Mouse (Mus musculus): ENCODE measurements around the gene Olfr1251. TPM values are rescaled to one million over a fixed set of nuclear protein-coding genes. Genes with fewer than 3 reads are reported as not detected.
"Not testable (repeated sequence)": the region's sequence is repeated elsewhere in the genome, so short reads cannot be mapped to it uniquely, and the experiment has no call there.

Olfr1251 gene
- polyA plus RNA-seq (2016; fragmentation: Nextera tagmentation; extraction: Ambion mirVana): not detected in 2 replicates

DNA sequence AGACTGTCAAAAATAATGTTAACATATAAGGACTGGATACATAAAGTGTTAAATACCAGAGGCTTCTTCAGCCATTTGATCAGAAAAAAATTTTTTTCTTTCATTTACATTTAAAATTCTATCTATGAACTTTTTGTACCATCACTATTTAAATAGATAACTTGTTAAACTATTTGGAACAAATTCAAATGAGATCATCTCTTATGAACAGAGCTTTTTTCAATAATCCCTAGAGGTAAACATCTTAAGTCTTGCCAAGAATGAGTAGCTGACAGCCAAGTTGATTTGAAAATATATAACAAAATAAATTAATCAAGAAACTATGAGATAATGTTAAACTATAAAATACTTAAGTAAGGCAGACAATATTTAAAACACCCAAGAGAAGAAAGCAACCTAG, at the start of gene Olfr1251:
Olfr1251 (minus strand) TSS at position 101 of the 400 bp plus-strand sequence.
- H3K27ac ChIP-seq: no peak within 1 kb of the TSS
- no peak for DNase-seq (ENCODE audit: low spot score)
- H3K4me3 ChIP-seq: no peak within 1 kb of the TSS
- no peaks in the 10 kb centered on the region for H3K9me3 ChIP-seq
- H3K36me3 ChIP-seq: no peaks in the 10 kb centered on the region
- no peaks in the 10 kb centered on the region for H3K27me3 ChIP-seq (ENCODE audit: insufficient read depth, poor library complexity, severe bottlenecking)
- H3K4me1 ChIP-seq (replicated peaks): no peaks in the 10 kb centered on the region

- no peak for DNase-seq (ENCODE audit: low spot score)
- no peak overlapping the region for H3K27ac ChIP-seq
- H3K27me3 ChIP-seq (ENCODE audit: insufficient read depth, poor library complexity, severe bottlenecking): no peaks in the 10 kb centered on the region
- no peaks in the 10 kb centered on the region for H3K9me3 ChIP-seq
- no peaks in the 10 kb centered on the region for H3K36me3 ChIP-seq
- H3K4me1 ChIP-seq (replicated peaks): no peaks in the 10 kb centered on the region
- 81% methylated on average over 6 of the region's 6 CpGs for WGBS
- H3K4me3 ChIP-seq: no peak overlapping the region
These were observed 20.2 kb upstream of the Olfr1251 start for GRCm38 (mm10) chr2:89691980-89692379.

GRCm38 (mm10) chr2:89661367-89661766, 10.4 kb downstream of the Olfr1251 start, which contains the start of gene Olfr1250:
TSS of gene Olfr1250 (minus strand) at chr2:89661467.
- Histone ChIP-seq H3K4me1 (replicated peaks) (no peaks in the 10 kb centered on the region), H3K27ac (no peak within 1 kb of the TSS), H3K27me3 (ENCODE audit: insufficient read depth, poor library complexity, severe bottlenecking) (no peaks in the 10 kb centered on the region), H3K9me3 (no peaks in the 10 kb centered on the region), H3K4me3 (no peak within 1 kb of the TSS), H3K36me3 (no peaks in the 10 kb centered on the region)
- no peak for DNase-seq (ENCODE audit: low spot score)

DNA sequence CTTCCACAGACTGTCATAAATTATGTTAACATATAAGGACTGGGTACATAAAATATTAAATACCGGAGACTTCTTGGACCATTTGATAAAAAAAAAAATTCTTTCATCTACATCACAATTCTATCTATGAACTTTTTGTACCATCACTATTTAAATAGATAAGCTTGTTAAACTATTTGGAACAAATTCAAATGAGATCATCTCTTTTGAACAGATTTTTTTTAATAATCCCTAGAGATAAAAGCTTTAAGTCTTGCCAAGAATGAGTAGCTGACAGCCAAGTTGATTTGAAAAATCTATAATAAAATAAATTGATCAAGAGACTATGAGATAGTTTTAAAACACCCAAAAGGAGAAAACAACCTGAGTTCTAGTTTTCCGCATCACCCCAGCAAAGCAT, 36.9 kb downstream of the Olfr1251 start, which contains the start of gene Olfr1249:
Olfr1249 (minus strand) TSS at position 101 of the 400 bp plus-strand sequence.
- Histone ChIP-seq H3K9me3 (no peaks in the 10 kb centered on the region), H3K27me3 (ENCODE audit: insufficient read depth, poor library complexity, severe bottlenecking) (no peaks in the 10 kb centered on the region), H3K36me3 (no peaks in the 10 kb centered on the region), H3K27ac (no peak within 1 kb of the TSS), H3K4me3 (no peak within 1 kb of the TSS), H3K4me1 (replicated peaks) (no peaks in the 10 kb centered on the region)
- no peak for DNase-seq (ENCODE audit: low spot score)
- 97% methylated on average over 2 of the region's 2 CpGs for WGBS

- DNase-seq (ENCODE audit: low spot score); H3K9me3 ChIP-seq; H3K4me3 ChIP-seq; H3K27me3 ChIP-seq (ENCODE audit: insufficient read depth, poor library complexity, severe bottlenecking); H3K27ac ChIP-seq; H3K36me3 ChIP-seq; H3K4me1 ChIP-seq (replicated peaks): not testable (repeated sequence)
- WGBS: 92% methylated on average over 1 of the region's 1 CpGs
These were observed 53.6 kb downstream of the Olfr1251 start, which contains the start of gene Olfr1248 for GRCm38 (mm10) chr2:89618145-89618544. TSS of gene Olfr1248 (minus strand) at chr2:89618245.

Other genes starting within 250 kb of the Olfr1251 start
- gene Olfr1240, start 228.9 kb downstream of the Olfr1251 start, polyA plus RNA-seq (2016; fragmentation: Nextera tagmentation; extraction: Ambion mirVana): not detected in 2 replicates
- gene Olfr1241, start 184.8 kb downstream of the Olfr1251 start, polyA plus RNA-seq (2016; fragmentation: Nextera tagmentation; extraction: Ambion mirVana): not detected in 2 replicates
- gene Olfr1242, start 173.6 kb downstream of the Olfr1251 start, polyA plus RNA-seq (2016; fragmentation: Nextera tagmentation; extraction: Ambion mirVana): not detected in 2 replicates
- not detected in 2 replicates for gene Olfr1243, start 140.4 kb downstream of the Olfr1251 start, polyA plus RNA-seq (2016; fragmentation: Nextera tagmentation; extraction: Ambion mirVana)
- not detected in 2 replicates for gene Olfr1245, start 93.5 kb downstream of the Olfr1251 start, polyA plus RNA-seq (2016; fragmentation: Nextera tagmentation; extraction: Ambion mirVana)
- gene Olfr1246, start 78.8 kb downstream of the Olfr1251 start, polyA plus RNA-seq (2016; fragmentation: Nextera tagmentation; extraction: Ambion mirVana): not detected in 2 replicates
- gene Olfr1247, start 57.8 kb downstream of the Olfr1251 start, polyA plus RNA-seq (2016; fragmentation: Nextera tagmentation; extraction: Ambion mirVana): not detected in 2 replicates
- gene Olfr1248, start 53.7 kb downstream of the Olfr1251 start, polyA plus RNA-seq (2016; fragmentation: Nextera tagmentation; extraction: Ambion mirVana): not detected in 2 replicates
- not detected in 2 replicates for gene Olfr1249, start 37.0 kb downstream of the Olfr1251 start, polyA plus RNA-seq (2016; fragmentation: Nextera tagmentation; extraction: Ambion mirVana)
- not detected in 2 replicates for gene Olfr1250, start 10.5 kb downstream of the Olfr1251 start, polyA plus RNA-seq (2016; fragmentation: Nextera tagmentation; extraction: Ambion mirVana)
- gene Olfr1252, start 53.1 kb upstream of the Olfr1251 start, polyA plus RNA-seq (2016; fragmentation: Nextera tagmentation; extraction: Ambion mirVana): not detected in 2 replicates
- not detected in 2 replicates for gene Olfr1253, start 85.2 kb upstream of the Olfr1251 start, polyA plus RNA-seq (2016; fragmentation: Nextera tagmentation; extraction: Ambion mirVana)
- gene Olfr1254, start 121.7 kb upstream of the Olfr1251 start, polyA plus RNA-seq (2016; fragmentation: Nextera tagmentation; extraction: Ambion mirVana): not detected in 2 replicates
- gene Olfr1255, start 140.1 kb upstream of the Olfr1251 start, polyA plus RNA-seq (2016; fragmentation: Nextera tagmentation; extraction: Ambion mirVana): not detected in 2 replicates
- gene Olfr1256, start 169.6 kb upstream of the Olfr1251 start, polyA plus RNA-seq (2016; fragmentation: Nextera tagmentation; extraction: Ambion mirVana): not detected in 2 replicates
- not detected in 2 replicates for gene Olfr48, start 176.3 kb upstream of the Olfr1251 start, polyA plus RNA-seq (2016; fragmentation: Nextera tagmentation; extraction: Ambion mirVana)
- gene Olfr1257, start 206.5 kb upstream of the Olfr1251 start, polyA plus RNA-seq (2016; fragmentation: Nextera tagmentation; extraction: Ambion mirVana): not detected in 2 replicates

Data from hindbrain, embryonic 10.5 days (tissue).